Mouse (Mus musculus): Measurements from ENCODE around the gene Hs3st5. TPM values are rescaled to one million over a fixed set of nuclear protein-coding genes. Genes with fewer than 3 reads are reported as not detected.
"Not testable (repeated sequence)": the region's sequence is repeated elsewhere in the genome, so short reads cannot be mapped to it uniquely, and the experiment has no call there.

The Hs3st5 gene
- polyA plus RNA-seq, 1 experiment from 2014 or later = 8.9 TPM

DNA sequence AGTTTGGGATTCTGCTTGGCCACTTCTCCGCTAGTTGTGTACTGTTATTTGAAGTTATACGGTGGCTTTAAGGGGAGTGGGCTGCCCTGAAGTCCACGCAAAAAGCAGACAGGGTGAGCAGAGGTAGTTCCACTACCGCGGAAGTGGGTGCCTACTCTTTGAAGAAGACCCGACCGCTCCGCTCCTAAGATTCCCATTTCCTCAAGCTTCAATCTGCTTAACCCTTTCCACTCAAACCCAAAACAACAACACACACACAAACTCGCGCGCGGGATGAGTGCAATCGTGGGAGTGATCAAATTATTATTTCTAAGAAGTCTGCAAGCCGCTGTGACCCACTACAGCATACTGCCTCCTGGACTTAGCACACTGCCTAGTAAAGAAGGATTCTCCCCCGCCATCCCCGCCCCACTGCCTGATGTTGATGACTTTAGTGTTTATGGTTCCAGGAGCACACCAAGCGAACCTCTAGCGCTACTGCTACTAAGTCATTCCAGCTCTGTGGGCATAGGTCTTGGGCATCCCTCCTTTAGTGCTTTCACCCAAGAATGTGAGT lies 1.5 kb downstream of the Hs3st5 start:
- Histone ChIP-seq H3K9ac (peak overlapping the region; percentile 69; the same call in 1 of the 2 replicates), H3K4me2 (replicated peaks) (peak overlapping the region; percentile 98), H3K9me3 (replicated peaks) (no peaks in the 10 kb centered on the region), H3K27ac (no peak overlapping the region), H3K36me3 (no peaks in the 10 kb centered on the region), H3K4me1 (peaks cover 16% of the 10 kb centered on the region), H3K4me3 (peak overlapping the region; percentile 59), H3K27me3 (peaks cover 23% of the 10 kb centered on the region)
- no peak for ATAC-seq (ENCODE audit: low FRiP score)
- under 1% methylated on average over 18 of the region's 18 CpGs for WGBS

DNA sequence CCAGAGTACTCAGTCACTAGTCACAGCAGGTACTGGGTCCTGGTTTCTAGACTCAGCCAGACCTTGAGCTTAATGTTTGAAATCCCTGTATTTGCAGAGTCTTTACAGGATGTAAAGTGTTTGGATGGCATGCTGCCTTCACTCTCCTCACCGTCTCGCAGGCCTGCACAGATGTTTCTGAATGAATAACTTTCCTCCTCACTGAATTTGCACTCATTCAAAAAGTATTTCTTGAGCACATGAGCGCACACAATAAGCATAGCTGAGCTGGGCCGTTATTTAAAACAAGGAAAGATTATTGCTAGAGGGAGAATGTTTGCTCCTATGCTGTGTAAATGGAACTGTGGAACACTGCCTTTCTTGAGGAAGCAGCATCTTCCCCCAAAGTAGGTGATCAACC lies 2.9 kb downstream of the Hs3st5 start:
- no peaks in the 10 kb centered on the region for H3K9me3 ChIP-seq (replicated peaks)
- ATAC-seq (ENCODE audit: low FRiP score) = no peak
- no peaks in the 10 kb centered on the region for H3K36me3 ChIP-seq
- no peak overlapping the region for H3K27ac ChIP-seq
- WGBS = 49% methylated on average over 4 of the region's 4 CpGs
- peaks cover 23% of the 10 kb centered on the region for H3K27me3 ChIP-seq
- peak overlapping the region; percentile 16 for H3K4me3 ChIP-seq
- H3K4me2 ChIP-seq (replicated peaks) = peak overlapping the region; percentile 98
- H3K9ac ChIP-seq = no peak overlapping the region
- H3K4me1 ChIP-seq = peaks cover 16% of the 10 kb centered on the region

GRCm38 (mm10) chr10:36523881-36524280 lies 17.3 kb downstream of the Hs3st5 start:
- no peak overlapping the region for H3K27ac ChIP-seq
- no peak overlapping the region for H3K4me3 ChIP-seq
- H3K9ac ChIP-seq = no peak overlapping the region
- H3K4me2 ChIP-seq (replicated peaks) = no peak overlapping the region
- H3K27me3 ChIP-seq = no peaks in the 10 kb centered on the region
- H3K4me1 ChIP-seq = no peaks in the 10 kb centered on the region
- ATAC-seq (ENCODE audit: low FRiP score) = no peak
- no peaks in the 10 kb centered on the region for H3K9me3 ChIP-seq (replicated peaks)
- no peaks in the 10 kb centered on the region for H3K36me3 ChIP-seq

DNA sequence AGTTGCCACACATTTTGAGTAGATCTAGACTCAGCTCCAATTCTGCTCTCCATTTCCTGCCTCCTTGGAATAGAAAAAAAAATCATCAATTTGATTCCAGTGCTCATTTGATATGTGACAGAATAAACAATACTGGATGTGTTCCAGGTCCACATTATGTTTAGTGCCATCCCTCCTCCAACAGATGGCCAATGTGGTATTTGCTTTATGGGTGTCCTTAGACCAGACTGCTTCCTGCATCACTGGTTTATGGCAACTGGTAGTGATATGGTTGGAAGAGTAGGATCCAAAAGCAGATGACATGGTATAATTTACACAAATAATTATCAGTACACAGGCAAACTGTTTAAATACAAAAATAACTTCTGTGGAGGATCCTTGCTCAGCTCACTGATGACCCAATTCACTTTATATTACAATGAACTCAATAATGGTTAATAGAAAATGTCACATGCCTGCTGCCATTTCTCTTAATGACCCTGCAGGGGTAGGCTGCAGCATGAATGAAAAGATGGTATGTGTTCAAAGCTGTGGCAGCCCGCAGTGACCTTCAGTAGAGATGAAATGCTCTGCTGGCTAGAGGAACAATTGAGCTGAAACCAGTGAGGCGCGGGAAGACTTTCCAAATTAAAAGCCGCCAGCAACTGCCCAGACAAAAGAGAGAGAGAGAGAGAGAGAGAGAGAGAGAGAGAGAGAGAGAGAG lies 27.2 kb downstream of the Hs3st5 start:
- WGBS = 28% methylated on average over 4 of the region's 4 CpGs

GRCm38 (mm10) chr10:36546622-36547021 lies 40.0 kb downstream of the Hs3st5 start:
- WGBS = 26% methylated on average over 2 of the region's 2 CpGs
- peak; percentile 29; the same call in 1 of the 2 replicates for ATAC-seq (ENCODE audit: low FRiP score)
- no peak overlapping the region for H3K4me3 ChIP-seq
- H3K36me3 ChIP-seq = no peaks in the 10 kb centered on the region
- no peak overlapping the region for H3K27ac ChIP-seq
- H3K27me3 ChIP-seq = no peaks in the 10 kb centered on the region
- H3K9me3 ChIP-seq (replicated peaks) = no peaks in the 10 kb centered on the region
- H3K4me2 ChIP-seq (replicated peaks) = no peak overlapping the region
- no peaks in the 10 kb centered on the region for H3K4me1 ChIP-seq
- no peak overlapping the region for H3K9ac ChIP-seq

More for the DNA sequence above, 27.2 kb downstream of the Hs3st5 start:
- peak; percentile 72 for ATAC-seq (ENCODE audit: low FRiP score)
- Histone ChIP-seq H3K4me3 (no peak overlapping the region), H3K27me3 (no peaks in the 10 kb centered on the region), H3K36me3 (no peaks in the 10 kb centered on the region), H3K9ac (no peak overlapping the region), H3K9me3 (replicated peaks) (no peaks in the 10 kb centered on the region), H3K4me1 (no peaks in the 10 kb centered on the region), H3K4me2 (replicated peaks) (no peak overlapping the region), H3K27ac (peak overlapping the region; percentile 40; the same call in 1 of the 2 replicates)

DNA sequence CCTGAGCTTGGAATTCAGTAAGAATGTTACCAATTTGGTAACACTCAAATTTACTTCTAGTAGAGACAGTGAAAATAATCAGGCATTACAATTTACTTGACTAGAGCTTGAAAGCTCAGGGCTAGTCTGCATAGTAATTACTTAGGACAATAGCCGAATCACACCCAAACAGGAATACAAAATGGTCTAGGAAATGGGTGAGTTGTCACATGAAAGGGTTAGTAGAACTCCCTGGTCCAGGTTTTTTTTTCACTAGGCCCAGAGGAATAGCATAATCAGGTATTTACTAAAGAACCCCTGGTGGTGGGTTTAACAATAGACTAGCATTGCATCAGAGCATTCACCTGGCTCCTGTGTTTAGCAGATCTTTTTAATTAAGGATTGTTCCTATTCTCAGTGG lies 41.1 kb downstream of the Hs3st5 start:
- H3K4me2 ChIP-seq (replicated peaks); H3K4me3 ChIP-seq; H3K27me3 ChIP-seq; H3K9ac ChIP-seq; H3K36me3 ChIP-seq; H3K9me3 ChIP-seq (replicated peaks); H3K4me1 ChIP-seq; ATAC-seq (ENCODE audit: low FRiP score); H3K27ac ChIP-seq: not testable (repeated sequence)
- WGBS = 82% methylated on average over 1 of the region's 1 CpGs

GRCm38 (mm10) chr10:36554057-36554456 lies 47.4 kb downstream of the Hs3st5 start:
- no peak for ATAC-seq (ENCODE audit: low FRiP score)
- Histone ChIP-seq H3K27ac (no peak overlapping the region), H3K9me3 (replicated peaks) (no peaks in the 10 kb centered on the region), H3K4me1 (peaks cover 3% of the 10 kb centered on the region; the same call in 1 of the 2 replicates), H3K9ac (no peak overlapping the region), H3K27me3 (no peaks in the 10 kb centered on the region), H3K4me2 (replicated peaks) (no peak overlapping the region), H3K4me3 (no peak overlapping the region), H3K36me3 (no peaks in the 10 kb centered on the region)
- 74% methylated on average over 4 of the region's 4 CpGs for WGBS

DNA sequence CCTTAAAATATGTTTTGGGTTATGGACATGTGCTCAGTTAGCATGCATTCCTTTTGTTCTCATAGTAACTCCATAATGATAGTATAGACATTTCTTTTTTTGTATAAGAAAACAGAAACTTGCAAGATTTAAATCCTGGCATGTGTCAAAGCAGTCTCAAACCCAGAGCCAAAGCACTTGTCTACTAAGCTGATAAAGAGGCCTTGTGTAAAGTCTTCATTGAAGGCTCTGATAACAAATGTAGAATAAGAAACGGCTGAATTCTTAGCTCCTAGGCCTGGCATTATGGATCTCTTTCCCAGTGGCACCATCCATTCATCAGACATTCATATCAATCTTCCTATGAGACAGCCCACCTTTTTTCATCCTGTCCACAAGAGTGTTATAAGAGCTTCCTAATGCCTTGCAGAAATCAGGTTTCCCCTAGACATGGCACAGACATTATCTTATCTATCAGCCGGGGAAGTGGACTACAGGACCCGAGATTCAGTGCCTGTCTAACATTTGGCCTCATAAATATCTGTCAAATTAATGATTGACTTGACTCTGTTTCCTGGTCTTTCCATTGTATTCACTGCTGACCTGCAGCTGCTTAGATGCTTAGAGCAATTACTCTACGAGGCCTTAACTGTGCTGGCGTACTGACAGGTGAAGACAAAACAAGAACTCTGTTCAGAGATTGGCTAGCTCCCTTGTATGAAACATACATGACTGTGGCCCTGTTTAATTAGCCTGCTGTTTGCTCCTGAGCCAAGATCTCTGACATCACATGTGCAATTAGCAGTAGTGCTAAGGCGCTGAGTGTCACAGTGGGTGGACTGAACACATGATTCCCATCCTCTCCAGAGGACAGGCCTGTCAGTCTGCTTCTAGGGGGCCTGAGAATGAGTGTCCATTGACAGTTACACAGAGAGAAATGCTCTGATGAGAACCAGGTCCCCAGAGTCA lies 48.6 kb downstream of the Hs3st5 start:
- 47% methylated on average over 6 of the region's 6 CpGs for whole genome bisulfite sequencing
- H3K27ac ChIP-seq = peak overlapping the region; percentile 6; the same call in 1 of the 2 replicates
- peak; percentile 91 for ATAC-seq (ENCODE audit: low FRiP score)

DNA sequence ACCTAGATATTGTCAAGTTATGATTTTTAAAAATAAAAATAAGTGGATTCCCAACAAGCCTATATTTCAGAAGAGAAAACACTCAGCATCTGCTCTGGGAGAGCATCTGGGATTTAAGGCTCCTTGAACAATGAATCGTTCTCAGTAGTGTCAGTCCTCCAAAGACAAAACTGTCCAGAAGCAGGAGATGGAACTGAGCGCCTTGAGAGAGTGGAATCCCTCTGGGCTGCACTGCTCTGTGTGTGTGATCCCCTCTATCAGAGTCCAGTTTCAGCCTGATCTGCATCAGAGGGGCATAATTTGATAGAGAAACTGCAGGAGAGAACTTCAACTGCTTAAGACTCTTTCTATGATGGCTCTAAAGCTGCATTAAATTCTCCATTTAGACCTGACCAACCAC lies 49.5 kb downstream of the Hs3st5 start:
- Histone ChIP-seq H3K4me1 (peaks cover 3% of the 10 kb centered on the region; the same call in 1 of the 2 replicates), H3K9ac (no peak overlapping the region), H3K36me3 (no peaks in the 10 kb centered on the region), H3K4me3 (no peak overlapping the region), H3K9me3 (replicated peaks) (no peaks in the 10 kb centered on the region), H3K4me2 (replicated peaks) (no peak overlapping the region), H3K27ac (0 out of 2 replicates have a peak overlapping the region, but pooled peaks have one; percentile 23), H3K27me3 (no peaks in the 10 kb centered on the region)
- WGBS = 61% methylated on average over 2 of the region's 2 CpGs
- ATAC-seq (ENCODE audit: low FRiP score) = 0 out of 2 replicates have a peak, but pooled peaks have one; percentile 38

More for the DNA sequence above, 48.6 kb downstream of the Hs3st5 start:
- no peak overlapping the region for H3K9ac ChIP-seq
- peaks cover 3% of the 10 kb centered on the region; the same call in 1 of the 2 replicates for H3K4me1 ChIP-seq
- no peaks in the 10 kb centered on the region for H3K27me3 ChIP-seq
- no peak overlapping the region for H3K4me3 ChIP-seq
- no peaks in the 10 kb centered on the region for H3K9me3 ChIP-seq (replicated peaks)
- no peaks in the 10 kb centered on the region for H3K36me3 ChIP-seq
- H3K4me2 ChIP-seq (replicated peaks) = no peak overlapping the region

DNA sequence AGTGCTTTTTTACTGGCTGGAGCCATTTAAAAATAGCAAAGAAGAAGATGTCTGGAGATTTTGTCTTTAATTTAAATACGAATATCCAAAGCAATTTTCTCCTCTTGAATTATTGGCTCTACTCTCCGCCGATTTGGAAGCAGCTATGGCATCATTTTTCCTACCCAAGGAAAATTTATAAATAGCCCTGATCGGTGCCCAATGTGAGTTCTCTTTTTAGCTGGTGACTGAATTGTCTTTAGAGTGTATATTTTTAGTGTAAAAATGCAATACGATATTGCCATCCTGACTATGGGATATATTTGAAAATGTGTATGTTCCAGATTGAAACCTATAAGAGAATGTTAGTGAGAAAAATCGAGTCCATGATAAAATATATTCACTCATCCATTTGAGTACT lies 51.1 kb downstream of the Hs3st5 start:
- ATAC-seq (ENCODE audit: low FRiP score) = no peak
- 90% methylated on average over 6 of the region's 6 CpGs for WGBS
- no peaks in the 10 kb centered on the region for H3K27me3 ChIP-seq

DNA sequence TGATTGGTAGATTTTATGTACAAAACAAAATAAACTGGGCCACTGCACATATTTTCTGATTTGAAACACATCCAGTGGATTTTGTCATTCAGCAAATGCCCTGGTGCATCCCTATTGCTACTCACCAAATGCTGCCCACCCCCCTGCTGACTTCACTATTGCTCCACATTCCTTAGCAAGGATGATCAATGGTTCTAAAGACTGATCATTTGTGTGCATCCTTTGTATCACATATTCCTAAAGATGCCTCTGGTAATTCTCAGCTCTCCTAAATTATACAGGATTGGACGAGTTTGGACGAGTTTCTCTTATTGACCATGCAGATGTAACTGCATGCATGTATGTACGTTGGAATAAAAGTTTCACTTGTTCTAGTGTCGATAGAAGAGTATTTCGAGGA lies 52.1 kb downstream of the Hs3st5 start:
- Histone ChIP-seq H3K4me3 (no peak overlapping the region), H3K27me3 (no peaks in the 10 kb centered on the region), H3K9me3 (replicated peaks) (no peaks in the 10 kb centered on the region), H3K4me2 (replicated peaks) (no peak overlapping the region), H3K27ac (no peak overlapping the region), H3K9ac (no peak overlapping the region), H3K4me1 (peaks cover 3% of the 10 kb centered on the region; the same call in 1 of the 2 replicates), H3K36me3 (no peaks in the 10 kb centered on the region)
- ATAC-seq (ENCODE audit: low FRiP score) = no peak
- 88% methylated on average over 5 of the region's 5 CpGs for WGBS

More for the DNA sequence above, 51.1 kb downstream of the Hs3st5 start:
- H3K4me2 ChIP-seq (replicated peaks) = no peak overlapping the region
- no peaks in the 10 kb centered on the region for H3K9me3 ChIP-seq (replicated peaks)
- H3K36me3 ChIP-seq = no peaks in the 10 kb centered on the region
- no peak overlapping the region for H3K9ac ChIP-seq
- no peak overlapping the region for H3K4me3 ChIP-seq
- peaks cover 3% of the 10 kb centered on the region; the same call in 1 of the 2 replicates for H3K4me1 ChIP-seq
- no peak overlapping the region for H3K27ac ChIP-seq

DNA sequence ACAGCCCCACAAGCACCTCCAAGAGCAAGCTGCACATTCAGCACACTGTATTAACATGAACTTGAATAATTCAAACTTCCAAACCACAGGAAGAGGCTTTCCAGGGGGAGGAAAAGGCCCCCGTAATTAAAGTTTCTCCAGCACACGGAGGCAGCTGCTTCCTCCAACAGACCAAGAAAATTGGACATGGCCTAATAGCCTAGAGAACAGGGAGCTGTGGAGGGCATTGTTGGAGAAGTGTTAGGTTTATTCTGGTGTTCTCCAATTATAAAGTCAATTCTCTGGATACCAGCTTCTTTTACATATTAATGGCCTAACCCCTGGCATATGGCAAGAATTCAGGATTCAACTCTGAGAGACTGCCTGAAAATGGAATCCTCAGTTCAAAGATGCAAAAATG lies 60.6 kb downstream of the Hs3st5 start:
- Histone ChIP-seq H3K9ac (no peak overlapping the region), H3K9me3 (replicated peaks) (no peaks in the 10 kb centered on the region), H3K4me2 (replicated peaks) (no peak overlapping the region), H3K27ac (0 out of 2 replicates have a peak overlapping the region, but pooled peaks have one; percentile 5), H3K27me3 (no peaks in the 10 kb centered on the region), H3K36me3 (no peaks in the 10 kb centered on the region), H3K4me1 (peaks cover 12% of the 10 kb centered on the region), H3K4me3 (no peak overlapping the region)
- peak; percentile 90 for ATAC-seq (ENCODE audit: low FRiP score)
- WGBS = 12% methylated on average over 2 of the region's 2 CpGs
